Mouse (Mus musculus) hindbrain, embryonic 15.5 days (tissue): ENCODE results near the gene Fam198b. TPM values are rescaled to one million over a fixed set of nuclear protein-coding genes. Genes with fewer than 3 reads are reported as not detected.

ENCODE experiments used
- ATAC-seq: fragments of 200-750 bp; cut with Nextera tagmentation; 2 replicates; pipeline ENCODE4 v1.8.0; 2017; ENCODE audit warnings: low read depth, moderate number of reproducible peaks, moderate TSS enrichment; ENCODE audit not compliant: low FRiP score
- H3K27ac ChIP-seq: fragments of 300-500 bp; sonication (generic); replicated peaks from 2 replicates; pipeline ENCODE4 v1.5.1; 2015; ENCODE audit warnings: mild to moderate bottlenecking, inconsistent platforms
- H3K27me3 ChIP-seq: fragments of 300-500 bp; sonication (generic); 2 replicates; pipeline ENCODE4 v1.6.1; 2015; ENCODE audit warnings: control low read depth, inconsistent platforms
- H3K36me3 ChIP-seq: fragments of 300-500 bp; sonication (generic); 2 replicates; pipeline ENCODE4 v1.6.1; 2015; ENCODE audit warnings: control low read depth, inconsistent platforms
- H3K4me1 ChIP-seq: fragments of 300-500 bp; sonication (generic); replicated peaks from 2 replicates; pipeline ENCODE4 v1.6.1; 2015; ENCODE audit warnings: control low read depth, inconsistent platforms
- H3K4me2 ChIP-seq: fragments of 300-500 bp; sonication (generic); 2 replicates; pipeline ENCODE4 v1.6.1; 2015; ENCODE audit warnings: moderate library complexity, mild to moderate bottlenecking, inconsistent platforms
- H3K4me3 ChIP-seq: fragments of 300-500 bp; sonication (generic); 2 replicates; pipeline ENCODE4 v1.5.1; 2015; ENCODE audit warnings: mild to moderate bottlenecking, inconsistent platforms
- H3K9ac ChIP-seq: fragments of 300-500 bp; sonication (generic); 2 replicates; pipeline ENCODE4 v1.6.1; 2015; ENCODE audit warnings: inconsistent platforms
- H3K9me3 ChIP-seq: fragments of 300-500 bp; sonication (generic); 2 replicates; pipeline ENCODE4 v1.6.1; 2016; ENCODE audit warnings: control low read depth, inconsistent platforms
- WGBS: fragments of 180-500 bp; shearing (Covaris S2); methylation state at CpG from one replicate; pipeline ENCODE4 v1.1.7; 2015; 5-methylcytosine and 5-hydroxymethylcytosine counted together
- polyA plus RNA-seq: library from polyadenylated mRNA; unstranded; fragments of >200 nt; fragmentation: Nextera tagmentation; extraction: Ambion mirVana; gene quantifications from 2 replicates; pipeline ENCODE4 v1.2.1, GENCODE M21; 2015

Fam198b gene
- polyA plus RNA-seq, 1 experiment from 2014 or later, result 3.3 TPM

GRCm38 (mm10) chr3:79858221-79858620 is 26.1 kb upstream of the Fam198b start:
- Histone ChIP-seq H3K27me3 (no peaks in the 10 kb centered on the region), H3K4me3 (no peak overlapping the region), H3K4me2 (no peak overlapping the region), H3K27ac (no peak overlapping the region), H3K36me3 (no peaks in the 10 kb centered on the region), H3K9me3 (no peaks in the 10 kb centered on the region), H3K9ac (no peak overlapping the region), H3K4me1 (no peaks in the 10 kb centered on the region)
- ATAC-seq, result no peak
- 58% methylated on average over 3 of the region's 3 CpGs for WGBS

- H3K27ac ChIP-seq, result no peak overlapping the region
- H3K4me3 ChIP-seq, result no peak overlapping the region
- WGBS, result 70% methylated on average over 7 of the region's 7 CpGs
- no peak for ATAC-seq
- peaks cover 19% of the 10 kb centered on the region for H3K4me1 ChIP-seq
- H3K9me3 ChIP-seq, result no peaks in the 10 kb centered on the region
- no peaks in the 10 kb centered on the region for H3K36me3 ChIP-seq
- H3K9ac ChIP-seq, result no peak overlapping the region
- H3K27me3 ChIP-seq, result no peaks in the 10 kb centered on the region
- no peak overlapping the region for H3K4me2 ChIP-seq
Measured at GRCm38 (mm10) chr3:79864824-79865223, 19.5 kb upstream of the Fam198b start.

GRCm38 (mm10) chr3:79866089-79866488 is 18.2 kb upstream of the Fam198b start:
- no peak overlapping the region for H3K9ac ChIP-seq
- no peaks in the 10 kb centered on the region for H3K36me3 ChIP-seq
- 62% methylated on average over 3 of the region's 3 CpGs for WGBS
- peak overlapping the region; percentile 85 for H3K27ac ChIP-seq
- H3K9me3 ChIP-seq, result no peaks in the 10 kb centered on the region
- no peaks in the 10 kb centered on the region for H3K27me3 ChIP-seq
- peaks cover 19% of the 10 kb centered on the region for H3K4me1 ChIP-seq
- no peak overlapping the region for H3K4me2 ChIP-seq
- no peak for ATAC-seq
- H3K4me3 ChIP-seq, result no peak overlapping the region

GRCm38 (mm10) chr3:79866526-79866925 is 17.8 kb upstream of the Fam198b start:
- H3K9me3 ChIP-seq, result no peaks in the 10 kb centered on the region
- ATAC-seq, result peak; percentile 40; the same call in 1 of the 2 replicates
- H3K4me2 ChIP-seq, result 0 out of 2 replicates have a peak overlapping the region, but pooled peaks have one; percentile 6
- H3K4me1 ChIP-seq, result peaks cover 19% of the 10 kb centered on the region
- no peaks in the 10 kb centered on the region for H3K27me3 ChIP-seq
- H3K4me3 ChIP-seq, result no peak overlapping the region
- H3K27ac ChIP-seq, result peak overlapping the region; percentile 85
- WGBS, result 67% methylated on average over 9 of the region's 9 CpGs
- H3K9ac ChIP-seq, result no peak overlapping the region
- H3K36me3 ChIP-seq, result no peaks in the 10 kb centered on the region

GRCm38 (mm10) chr3:79867121-79867709 is 17.1 kb upstream of the Fam198b start:
- WGBS, result 26% methylated on average over 1 of the region's 1 CpGs
- H3K4me2 ChIP-seq, result no peak overlapping the region

GRCm38 (mm10) chr3:79875471-79875870 is 8.9 kb upstream of the Fam198b start:
- no peak overlapping the region for H3K4me2 ChIP-seq
- WGBS, result 91% methylated on average over 5 of the region's 5 CpGs
- no peaks in the 10 kb centered on the region for H3K4me1 ChIP-seq
- H3K27ac ChIP-seq, result no peak overlapping the region
- H3K4me3 ChIP-seq, result no peak overlapping the region
- H3K9ac ChIP-seq, result no peak overlapping the region
- no peaks in the 10 kb centered on the region for H3K27me3 ChIP-seq
- ATAC-seq, result no peak
- H3K36me3 ChIP-seq, result no peaks in the 10 kb centered on the region
- no peaks in the 10 kb centered on the region for H3K9me3 ChIP-seq

More at GRCm38 (mm10) chr3:79867121-79867709, 17.1 kb upstream of the Fam198b start:
- Histone ChIP-seq H3K27me3 (no peaks in the 10 kb centered on the region), H3K36me3 (no peaks in the 10 kb centered on the region), H3K4me3 (no peak overlapping the region), H3K9me3 (no peaks in the 10 kb centered on the region), H3K9ac (no peak overlapping the region), H3K27ac (peak overlapping the region; percentile 85), H3K4me1 (peaks cover 19% of the 10 kb centered on the region)
- ATAC-seq, result peak; percentile 88

GRCm38 (mm10) chr3:79878350-79878749 is 6.0 kb upstream of the Fam198b start:
- WGBS, result 73% methylated on average over 3 of the region's 3 CpGs
- no peak overlapping the region for H3K4me2 ChIP-seq
- no peak overlapping the region for H3K27ac ChIP-seq
- H3K4me1 ChIP-seq, result no peaks in the 10 kb centered on the region
- no peaks in the 10 kb centered on the region for H3K9me3 ChIP-seq
- no peaks in the 10 kb centered on the region for H3K27me3 ChIP-seq
- H3K4me3 ChIP-seq, result no peak overlapping the region
- H3K9ac ChIP-seq, result no peak overlapping the region
- H3K36me3 ChIP-seq, result no peaks in the 10 kb centered on the region
- ATAC-seq, result no peak

- no peak overlapping the region for H3K9ac ChIP-seq
- H3K36me3 ChIP-seq, result no peaks in the 10 kb centered on the region
- H3K9me3 ChIP-seq, result no peaks in the 10 kb centered on the region
- H3K4me1 ChIP-seq, result no peaks in the 10 kb centered on the region
- 59% methylated on average over 9 of the region's 9 CpGs for WGBS
- H3K27me3 ChIP-seq, result no peaks in the 10 kb centered on the region
- H3K4me3 ChIP-seq, result no peak overlapping the region
- ATAC-seq, result no peak
- no peak overlapping the region for H3K4me2 ChIP-seq
- H3K27ac ChIP-seq, result no peak overlapping the region
Measured at GRCm38 (mm10) chr3:79879246-79879645, 5.1 kb upstream of the Fam198b start.

GRCm38 (mm10) chr3:79881645-79882044 is 2.7 kb upstream of the Fam198b start:
- whole genome bisulfite sequencing, result 61% methylated on average over 2 of the region's 2 CpGs

GRCm38 (mm10) chr3:79883092-79883491 is 1.2 kb upstream of the Fam198b start:
- WGBS, result 40% methylated on average over 7 of the region's 7 CpGs

More at GRCm38 (mm10) chr3:79881645-79882044, 2.7 kb upstream of the Fam198b start:
- Histone ChIP-seq H3K4me2 (no peak overlapping the region), H3K4me1 (peaks cover 4% of the 10 kb centered on the region; the same call in 1 of the 2 replicates), H3K9me3 (no peaks in the 10 kb centered on the region), H3K36me3 (no peaks in the 10 kb centered on the region), H3K9ac (no peak overlapping the region), H3K27ac (no peak overlapping the region), H3K27me3 (no peaks in the 10 kb centered on the region), H3K4me3 (no peak overlapping the region)
- ATAC-seq, result no peak

GRCm38 (mm10) chr3:79884761-79885189 is 442 bp downstream of the Fam198b start:
- peaks cover 12% of the 10 kb centered on the region; the same call in 1 of the 2 replicates for H3K4me1 ChIP-seq
- H3K9ac ChIP-seq, result no peak overlapping the region
- no peaks in the 10 kb centered on the region for H3K9me3 ChIP-seq
- ATAC-seq, result no peak
- H3K4me3 ChIP-seq, result 0 out of 2 replicates have a peak overlapping the region, but pooled peaks have one; percentile 6
- 42% methylated on average over 9 of the region's 9 CpGs for WGBS
- H3K27me3 ChIP-seq, result no peaks in the 10 kb centered on the region
- H3K4me2 ChIP-seq, result peak overlapping the region; percentile 40; the same call in 1 of the 2 replicates
- no peak overlapping the region for H3K27ac ChIP-seq
- H3K36me3 ChIP-seq, result no peaks in the 10 kb centered on the region

More at GRCm38 (mm10) chr3:79883092-79883491, 1.2 kb upstream of the Fam198b start:
- Histone ChIP-seq H3K4me2 (no peak overlapping the region), H3K4me1 (peaks cover 12% of the 10 kb centered on the region; the same call in 1 of the 2 replicates), H3K4me3 (no peak overlapping the region), H3K9me3 (no peaks in the 10 kb centered on the region), H3K36me3 (no peaks in the 10 kb centered on the region), H3K27me3 (no peaks in the 10 kb centered on the region), H3K9ac (no peak overlapping the region), H3K27ac (no peak overlapping the region)
- ATAC-seq, result no peak

- ATAC-seq, result no peak
- WGBS, result 48% methylated on average over 19 of the region's 19 CpGs
- H3K4me2 ChIP-seq, result peak overlapping the region; percentile 33
- H3K4me1 ChIP-seq, result peaks cover 12% of the 10 kb centered on the region; the same call in 1 of the 2 replicates
- H3K9ac ChIP-seq, result no peak overlapping the region
- peak overlapping the region; percentile 2; the same call in 1 of the 2 replicates for H3K4me3 ChIP-seq
- H3K27ac ChIP-seq, result no peak overlapping the region
- H3K9me3 ChIP-seq, result no peaks in the 10 kb centered on the region
- no peaks in the 10 kb centered on the region for H3K27me3 ChIP-seq
- H3K36me3 ChIP-seq, result no peaks in the 10 kb centered on the region
Measured at GRCm38 (mm10) chr3:79885686-79886356, 1.5 kb downstream of the Fam198b start.
